Mouse (Mus musculus) brain, embryonic 14.5 days (tissue): Measurements from ENCODE around the gene Sec61a1. TPM values are rescaled to one million over a fixed set of nuclear protein-coding genes. Genes with fewer than 3 reads are reported as not detected.
A peak's percentile ranks its signal among the peaks of the same experiment; 100 is the strongest.

ENCODE experiments used
- DNase-seq: peaks from one replicate; pipeline ENCODE4 v3.0.0-alpha.2; 2011; ENCODE audit warnings: low read depth
- CTCF ChIP-seq: fragments of 200-500 bp; IDR thresholded peaks from 2 replicates; pipeline ENCODE4 v1.5.1; 2012; ENCODE audit warnings: inconsistent platforms, mild to moderate bottlenecking, moderate library complexity, borderline replicate concordance; ENCODE audit not compliant: insufficient read depth, insufficient read length; ENCODE audit errors: extremely low read depth
- POLR2A ChIP-seq: fragments of 200-500 bp; IDR thresholded peaks from 2 replicates; pipeline ENCODE4 v1.6.1; 2012; ENCODE audit warnings: mild to moderate bottlenecking, inconsistent platforms, borderline replicate concordance; ENCODE audit not compliant: poor library complexity, insufficient read depth, insufficient read length, severe bottlenecking; ENCODE audit errors: extremely low read depth
- polyA plus RNA-seq: library from polyadenylated mRNA; depleted of rRNA; stranded (reverse); fragments of >200 nt; gene quantifications from 2 replicates; pipeline ENCODE4 v1.2.3, GENCODE M21; 2012; rRNA removed

Gene Sec61a1
- 169 and 177 TPM in 2 replicates for polyA plus RNA-seq

DNA sequence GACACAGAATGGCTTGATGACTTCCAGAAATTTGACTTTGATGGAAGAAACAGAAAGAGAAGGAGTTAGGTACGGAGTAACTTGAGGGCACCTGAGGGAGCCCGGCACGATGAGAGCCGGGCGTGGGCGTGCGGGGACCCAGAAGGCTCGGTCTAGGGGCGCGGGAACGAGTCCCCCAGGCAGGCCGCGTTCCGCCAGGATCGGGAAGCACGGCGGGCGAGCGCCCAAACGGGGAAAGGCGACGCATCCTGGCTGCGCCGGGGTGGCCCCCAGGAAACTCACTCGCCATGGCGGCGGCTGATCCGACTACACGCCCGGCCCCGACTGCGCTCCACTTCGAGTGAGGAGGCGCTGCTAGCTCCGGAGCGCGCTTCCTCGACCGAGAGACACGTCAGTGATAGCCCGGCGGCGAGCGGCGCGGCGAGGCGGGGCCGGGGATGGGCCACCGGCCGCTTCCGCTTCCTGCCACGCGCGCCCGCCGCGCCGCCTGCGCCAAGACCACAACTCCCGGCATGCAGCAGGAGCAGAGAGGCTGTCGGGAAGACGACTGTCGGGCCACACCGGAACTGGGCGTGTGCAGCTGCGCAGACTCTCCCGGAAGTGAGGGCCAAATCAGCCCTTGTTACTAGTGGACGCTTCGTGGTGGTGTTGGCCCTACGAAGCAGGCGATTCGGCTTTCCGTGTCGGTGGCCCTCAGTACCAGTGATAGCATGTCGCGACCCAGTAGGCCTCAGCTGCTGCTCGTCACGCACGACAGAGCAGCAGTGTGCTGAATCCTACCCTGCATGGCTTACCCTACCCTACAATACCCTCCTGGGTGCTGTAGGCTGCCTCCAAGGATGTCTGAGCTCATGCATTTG, at the start of gene Sec61a1:
TSS of gene Sec61a1 (minus strand) at position 502 of the 860 bp plus-strand sequence.
- DNase-seq, result peak; percentile 99
- TF ChIP-seq CTCF, result no peak
- peak; percentile 76; the same call in 1 of the 2 replicates for TF ChIP-seq POLR2A

DNA sequence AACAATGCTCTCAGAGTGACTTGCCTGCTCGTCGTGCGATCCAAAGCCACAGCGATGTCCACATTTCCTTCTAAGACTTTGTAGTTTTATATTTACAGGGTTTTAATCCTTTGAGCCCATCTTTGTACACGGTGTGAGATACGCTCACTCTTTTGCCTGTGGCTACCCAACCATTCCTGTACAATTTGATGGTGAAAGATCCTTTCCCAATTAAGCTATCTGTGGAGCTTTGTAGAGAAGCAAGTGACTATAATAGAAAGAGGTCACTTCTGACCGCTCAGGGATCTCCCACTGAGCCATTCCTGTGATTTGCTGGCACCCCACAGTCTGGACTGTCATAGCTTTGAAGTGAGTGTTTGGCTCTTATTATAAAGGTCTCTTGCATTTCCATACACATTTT, 48.0 kb upstream of the Sec61a1 start:
- peak; percentile 50 for DNase-seq
- TF ChIP-seq POLR2A (no peak), CTCF (no peak)

GRCm38 (mm10) chr6:88565033-88565432, 46.3 kb upstream of the Sec61a1 start:
- no peak for TF ChIP-seq POLR2A
- peak; percentile 58; the same call in 1 of the 2 replicates for TF ChIP-seq CTCF
- DNase-seq, result peak; percentile 52

GRCm38 (mm10) chr6:88560156-88560555, 41.5 kb upstream of the Sec61a1 start:
- DNase-seq, result no peak
- TF ChIP-seq POLR2A (no peak), CTCF (no peak)

- DNase-seq, result peak; percentile 56
- TF ChIP-seq POLR2A (no peak), CTCF (peak; percentile 44; the same call in 1 of the 2 replicates)
Measured at GRCm38 (mm10) chr6:88559688-88560087, 41.0 kb upstream of the Sec61a1 start.

DNA sequence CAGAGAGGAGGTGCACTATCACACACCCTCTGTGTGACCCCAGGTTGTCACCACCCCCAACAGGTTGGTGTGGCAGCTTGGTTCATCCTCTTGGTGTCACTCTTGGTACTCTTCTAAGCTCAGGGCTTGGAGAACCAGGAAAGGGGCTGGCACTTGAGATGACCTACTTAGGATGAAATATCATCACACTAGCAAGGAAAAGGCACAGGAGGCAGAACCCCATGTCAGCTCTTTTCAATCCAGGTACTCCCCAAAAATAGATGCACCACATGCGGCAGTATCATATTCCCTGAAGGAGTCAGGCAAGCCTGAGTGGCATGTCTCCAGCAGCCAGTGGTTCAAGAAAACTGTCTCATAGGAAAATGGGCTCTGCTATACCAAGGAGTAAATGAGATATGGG, 39.4 kb upstream of the Sec61a1 start:
- no peak for TF ChIP-seq CTCF
- no peak for DNase-seq

GRCm38 (mm10) chr6:88557548-88557947, 38.8 kb upstream of the Sec61a1 start:
- DNase-seq, result peak; percentile 5
- TF ChIP-seq POLR2A (no peak), CTCF (no peak)

- DNase-seq, result no peak
- TF ChIP-seq CTCF (no peak), POLR2A (no peak)
Measured at GRCm38 (mm10) chr6:88549916-88550315, 31.2 kb upstream of the Sec61a1 start.

DNA sequence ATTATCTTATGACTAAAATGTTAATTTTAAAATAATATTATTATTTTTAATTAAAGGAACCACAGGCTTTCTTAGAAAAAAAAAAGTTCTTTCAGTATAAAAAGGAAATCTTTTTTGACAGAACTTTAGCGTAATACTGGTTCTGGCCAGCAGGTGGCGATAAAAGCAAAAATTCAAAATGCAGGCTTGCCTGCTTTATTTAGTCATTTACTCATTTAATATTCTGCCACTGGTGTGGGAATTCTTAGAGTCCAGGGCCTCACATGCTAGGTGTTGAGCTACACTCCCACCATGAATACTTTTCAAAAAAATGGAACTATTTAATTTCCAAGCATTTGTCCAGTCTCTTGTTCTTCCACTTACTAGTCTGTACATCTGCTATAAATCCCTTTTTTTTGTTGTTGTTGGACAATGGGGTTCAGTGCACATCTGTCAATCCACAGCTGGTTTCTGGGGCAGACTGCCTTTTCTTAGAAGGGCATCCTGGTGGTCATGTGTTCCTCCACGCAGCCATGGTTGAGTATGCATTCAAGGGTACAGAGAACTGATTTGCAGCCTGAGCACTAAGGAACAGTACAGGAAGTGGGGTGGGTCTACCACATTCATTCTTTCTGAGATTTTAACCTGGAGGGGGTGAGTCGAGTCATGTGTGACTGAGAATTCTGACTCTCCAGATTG, 30.6 kb upstream of the Sec61a1 start:
- no peak for TF ChIP-seq POLR2A
- peak; percentile 40 for TF ChIP-seq CTCF
- DNase-seq, result peak; percentile 65

DNA sequence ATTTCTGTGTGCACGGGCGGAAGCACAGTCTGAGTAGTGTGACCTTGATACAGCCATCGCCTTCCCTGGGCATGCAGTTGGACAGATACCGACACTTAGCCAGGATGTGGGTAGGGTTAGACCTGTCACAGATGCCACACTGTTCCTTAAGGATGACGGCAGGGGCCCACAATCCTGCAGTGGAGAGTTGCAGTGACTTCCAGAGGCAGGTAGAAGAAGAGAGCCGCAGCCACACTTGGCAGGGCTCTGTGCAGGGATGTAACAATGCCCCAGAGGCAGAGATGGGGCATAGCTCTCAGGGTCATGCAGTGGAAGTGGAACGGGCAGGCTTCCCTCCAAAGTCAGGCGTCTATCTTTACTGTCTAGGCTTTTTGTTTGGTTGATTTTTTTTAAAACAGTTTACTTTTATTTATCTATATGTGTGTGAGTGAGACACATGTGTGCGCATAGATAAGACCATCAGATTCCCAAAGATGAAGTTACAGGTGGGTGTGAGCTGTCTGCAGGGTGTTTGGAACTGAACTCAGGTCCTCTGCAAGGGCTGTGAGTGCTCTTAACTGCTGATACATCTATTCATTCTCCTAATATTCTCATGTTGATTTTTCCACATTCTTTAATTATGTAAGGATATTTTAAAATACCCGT, 29.8 kb upstream of the Sec61a1 start:
- TF ChIP-seq POLR2A (no peak), CTCF (no peak)
- no peak for DNase-seq

GRCm38 (mm10) chr6:88545397-88545790, 26.7 kb upstream of the Sec61a1 start:
- DNase-seq, result peak; percentile 8
- TF ChIP-seq POLR2A, result no peak
- TF ChIP-seq CTCF, result no peak

DNA sequence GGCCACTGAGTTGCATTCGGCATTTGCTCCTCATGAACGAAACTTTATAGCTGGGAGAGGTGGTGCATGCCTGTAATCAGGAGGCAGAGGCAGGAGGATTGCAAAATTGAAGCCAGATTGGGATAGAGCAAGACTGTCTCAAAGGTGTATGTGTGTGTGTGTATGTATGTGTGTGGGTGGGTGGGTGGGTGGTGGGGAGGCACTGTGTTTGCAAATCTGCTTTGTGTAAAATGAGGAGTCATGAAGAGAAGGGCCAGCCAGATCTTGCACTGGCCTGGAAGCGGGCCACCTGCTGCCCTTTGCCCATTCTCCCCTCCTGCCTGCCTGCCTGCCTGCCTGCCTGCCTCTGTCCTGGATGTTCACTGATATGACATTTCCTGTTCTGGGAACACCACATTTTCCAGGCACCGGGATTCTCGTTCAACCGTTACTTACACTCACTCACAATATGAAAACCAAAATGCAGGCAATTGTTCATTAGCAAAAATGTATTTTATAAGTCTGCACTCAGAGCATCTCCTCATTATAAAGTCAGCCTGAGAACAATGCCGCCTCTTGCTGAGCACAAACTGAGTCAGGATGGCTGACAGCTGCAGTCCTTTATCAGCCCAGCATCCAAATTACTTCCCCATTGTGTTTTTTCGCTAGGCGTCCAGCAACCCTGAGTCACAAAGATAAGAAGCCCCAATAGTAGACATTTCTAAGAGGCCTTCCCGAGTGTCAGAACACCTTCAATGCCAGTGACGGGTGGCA, 26.1 kb upstream of the Sec61a1 start:
- peak; percentile 52 for DNase-seq
- no peak for TF ChIP-seq CTCF
- TF ChIP-seq POLR2A, result no peak
